Mouse (Mus musculus) intestine, embryonic 16.5 days (tissue): ENCODE data around the gene Ckap5. TPM values are rescaled to one million over a fixed set of nuclear protein-coding genes. Genes with fewer than 3 reads are reported as not detected.

Source experiments
- ATAC-seq: fragments of 200-750 bp; cut with Nextera tagmentation; 2 replicates; pipeline ENCODE4 v1.8.0; 2017; ENCODE audit warnings: moderate TSS enrichment, moderate library complexity
- H3K27ac ChIP-seq: fragments of 300-500 bp; sonication (generic); 2 replicates; pipeline ENCODE4 v1.5.1; 2014; ENCODE audit warnings: mild to moderate bottlenecking, low read length
- H3K27me3 ChIP-seq: fragments of 300-500 bp; sonication (generic); replicated peaks from 2 replicates; pipeline ENCODE4 v1.6.1; 2014; ENCODE audit warnings: low read length, control low read depth, mixed read lengths; ENCODE audit not compliant: control insufficient read depth, insufficient read depth
- H3K36me3 ChIP-seq: fragments of 300-500 bp; sonication (generic); 2 replicates; pipeline ENCODE4 v1.6.1; 2014; ENCODE audit warnings: low read length, control low read depth; ENCODE audit not compliant: control insufficient read depth, insufficient read depth
- H3K4me1 ChIP-seq: fragments of 300-500 bp; sonication (generic); 2 replicates; pipeline ENCODE4 v1.6.1; 2014; ENCODE audit warnings: low read length, control low read depth, mixed read lengths; ENCODE audit not compliant: control insufficient read depth, insufficient read depth
- H3K4me2 ChIP-seq: fragments of 300-500 bp; sonication (generic); 2 replicates; pipeline ENCODE4 v1.6.1; 2014; ENCODE audit warnings: low read depth, low read length, control low read depth
- H3K4me3 ChIP-seq: fragments of 300-500 bp; sonication (generic); 2 replicates; pipeline ENCODE4 v1.5.1; 2014; ENCODE audit warnings: mild to moderate bottlenecking, low read length
- H3K9ac ChIP-seq: fragments of 300-500 bp; sonication (generic); 2 replicates; pipeline ENCODE4 v1.6.1; 2014; ENCODE audit warnings: low read depth, low read length
- H3K9me3 ChIP-seq: fragments of 300-500 bp; sonication (generic); 2 replicates; pipeline ENCODE4 v1.6.1; 2016; ENCODE audit warnings: low read length, control low read depth; ENCODE audit not compliant: control insufficient read depth
- WGBS: fragments of 180-500 bp; shearing (Covaris S2); extraction: QIAGEN DNeasy Blood & Tissue Kit; methylation state at CpG from one replicate; pipeline ENCODE4 v1.1.7; 2014; 5-methylcytosine and 5-hydroxymethylcytosine counted together
- polyA plus RNA-seq: library from polyadenylated mRNA; unstranded; fragments of >200 nt; fragmentation: Nextera tagmentation; extraction: Ambion mirVana; gene quantifications from 2 replicates; pipeline ENCODE4 v1.2.1, GENCODE M21; 2015

Gene Ckap5
- polyA plus RNA-seq, 1 experiment from 2014 or later: 48.2 TPM

GRCm38 (mm10) chr2:91633334-91633977 is 106.9 kb downstream of the Ckap5 start:
- 68% methylated on average over 12 of the region's 12 CpGs for WGBS

GRCm38 (mm10) chr2:91634841-91635240 is 108.3 kb downstream of the Ckap5 start:
- Histone ChIP-seq H3K4me3 (no peak overlapping the region), H3K9me3 (no peaks in the 10 kb centered on the region), H3K9ac (no peak overlapping the region), H3K4me1 (0 out of 2 replicates have a peak, but pooled peaks cover 3% of the 10 kb centered on the region), H3K27ac (no peak overlapping the region), H3K4me2 (no peak overlapping the region), H3K27me3 (no peaks in the 10 kb centered on the region), H3K36me3 (no peaks in the 10 kb centered on the region)
- WGBS: 76% methylated on average over 9 of the region's 9 CpGs
- no peak for ATAC-seq

More at GRCm38 (mm10) chr2:91633334-91633977, 106.9 kb downstream of the Ckap5 start:
- Histone ChIP-seq H3K9me3 (no peaks in the 10 kb centered on the region), H3K4me2 (no peak overlapping the region), H3K36me3 (no peaks in the 10 kb centered on the region), H3K9ac (no peak overlapping the region), H3K27me3 (no peaks in the 10 kb centered on the region), H3K4me3 (no peak overlapping the region), H3K4me1 (0 out of 2 replicates have a peak, but pooled peaks cover 3% of the 10 kb centered on the region), H3K27ac (no peak overlapping the region)
- no peak for ATAC-seq

- 82% methylated on average over 11 of the region's 11 CpGs for WGBS
- no peaks in the 10 kb centered on the region for H3K9me3 ChIP-seq
- no peak for ATAC-seq
- H3K36me3 ChIP-seq: no peaks in the 10 kb centered on the region
- no peaks in the 10 kb centered on the region for H3K27me3 ChIP-seq
- 0 out of 2 replicates have a peak, but pooled peaks cover 3% of the 10 kb centered on the region for H3K4me1 ChIP-seq
- H3K4me3 ChIP-seq: no peak overlapping the region
- no peak overlapping the region for H3K27ac ChIP-seq
- H3K9ac ChIP-seq: no peak overlapping the region
- no peak overlapping the region for H3K4me2 ChIP-seq
Observed at GRCm38 (mm10) chr2:91635486-91635885, 108.9 kb downstream of the Ckap5 start.

- WGBS: 81% methylated on average over 8 of the region's 8 CpGs
- H3K27me3 ChIP-seq: no peaks in the 10 kb centered on the region
- no peak within 1 kb of the TSS for H3K4me2 ChIP-seq
- no peak within 1 kb of the TSS for H3K9ac ChIP-seq
- H3K4me1 ChIP-seq: 0 out of 2 replicates have a peak, but pooled peaks cover 3% of the 10 kb centered on the region
- 0 out of 2 replicates have a peak, but pooled peaks have one; percentile 24 for ATAC-seq
- no peak within 1 kb of the TSS for H3K27ac ChIP-seq
- no peaks in the 10 kb centered on the region for H3K9me3 ChIP-seq
- H3K36me3 ChIP-seq: no peaks in the 10 kb centered on the region
- no peak within 1 kb of the TSS for H3K4me3 ChIP-seq
Observed at GRCm38 (mm10) chr2:91636229-91636628, 109.7 kb downstream of the Ckap5 start, which contains the start of gene F2. Gene F2 (minus strand): TSS chr2:91636414.

DNA sequence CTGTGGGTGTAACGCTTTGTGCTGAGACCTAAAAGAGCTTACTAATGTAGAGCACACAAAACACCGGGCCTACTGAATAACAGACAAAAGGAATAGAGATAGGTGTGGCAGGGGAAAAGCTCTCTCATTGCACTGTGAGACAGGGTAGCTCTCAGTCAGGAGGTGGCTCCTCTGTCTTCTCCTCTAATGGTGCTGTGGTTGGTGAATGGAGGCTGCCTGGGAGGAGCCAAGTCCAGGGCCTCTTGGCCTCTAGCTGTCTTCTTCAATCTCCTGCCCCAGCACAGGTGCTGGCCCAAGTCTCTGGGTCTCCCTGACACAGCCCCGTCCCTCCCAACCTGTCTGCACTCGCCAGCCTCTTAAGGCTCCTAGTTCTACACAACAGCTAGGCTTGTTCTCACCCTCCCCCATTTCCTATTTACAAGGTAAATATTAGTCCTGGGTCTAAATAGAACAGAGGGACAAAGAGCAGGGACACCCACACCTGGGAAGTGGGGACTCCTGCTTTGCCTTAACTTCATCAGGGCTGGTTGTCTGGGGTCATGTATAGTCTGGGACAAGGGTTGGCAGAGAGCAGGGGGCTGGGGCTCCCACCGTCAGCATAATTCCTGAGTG is 110.3 kb downstream of the Ckap5 start:
- Histone ChIP-seq H3K4me1 (0 out of 2 replicates have a peak, but pooled peaks cover 3% of the 10 kb centered on the region), H3K9ac (no peak overlapping the region), H3K27ac (no peak overlapping the region), H3K4me2 (no peak overlapping the region), H3K9me3 (no peaks in the 10 kb centered on the region), H3K4me3 (no peak overlapping the region), H3K27me3 (no peaks in the 10 kb centered on the region), H3K36me3 (no peaks in the 10 kb centered on the region)
- ATAC-seq: peak; percentile 72
- 68% methylated on average over 5 of the region's 5 CpGs for WGBS

GRCm38 (mm10) chr2:91638931-91639330 is 112.4 kb downstream of the Ckap5 start:
- 65% methylated on average over 6 of the region's 6 CpGs for WGBS
- no peak overlapping the region for H3K27ac ChIP-seq
- no peak overlapping the region for H3K9ac ChIP-seq
- H3K27me3 ChIP-seq: no peaks in the 10 kb centered on the region
- no peak overlapping the region for H3K4me2 ChIP-seq
- H3K9me3 ChIP-seq: no peaks in the 10 kb centered on the region
- no peaks in the 10 kb centered on the region for H3K36me3 ChIP-seq
- no peak for ATAC-seq
- H3K4me1 ChIP-seq: 0 out of 2 replicates have a peak, but pooled peaks cover 3% of the 10 kb centered on the region
- no peak overlapping the region for H3K4me3 ChIP-seq

- Histone ChIP-seq H3K36me3 (peaks cover 26% of the 10 kb centered on the region), H3K4me3 (no peak overlapping the region), H3K27me3 (no peaks in the 10 kb centered on the region), H3K27ac (0 out of 2 replicates have a peak overlapping the region, but pooled peaks have one; percentile 15), H3K4me1 (no peaks in the 10 kb centered on the region), H3K9ac (no peak overlapping the region), H3K4me2 (no peak overlapping the region), H3K9me3 (no peaks in the 10 kb centered on the region)
- ATAC-seq: peak; percentile 69
- 76% methylated on average over 2 of the region's 2 CpGs for WGBS
Observed at GRCm38 (mm10) chr2:91642825-91643415, 116.4 kb downstream of the Ckap5 start.

- H3K4me2 ChIP-seq: no peak overlapping the region
- H3K9ac ChIP-seq: no peak overlapping the region
- H3K36me3 ChIP-seq: peaks cover 26% of the 10 kb centered on the region
- no peaks in the 10 kb centered on the region for H3K27me3 ChIP-seq
- H3K27ac ChIP-seq: no peak overlapping the region
- no peak overlapping the region for H3K4me3 ChIP-seq
- WGBS: 90% methylated on average over 11 of the region's 11 CpGs
- H3K4me1 ChIP-seq: peaks cover 6% of the 10 kb centered on the region; the same call in 1 of the 2 replicates
- no peaks in the 10 kb centered on the region for H3K9me3 ChIP-seq
- no peak for ATAC-seq
Observed at GRCm38 (mm10) chr2:91644021-91644420, 117.5 kb downstream of the Ckap5 start.

DNA sequence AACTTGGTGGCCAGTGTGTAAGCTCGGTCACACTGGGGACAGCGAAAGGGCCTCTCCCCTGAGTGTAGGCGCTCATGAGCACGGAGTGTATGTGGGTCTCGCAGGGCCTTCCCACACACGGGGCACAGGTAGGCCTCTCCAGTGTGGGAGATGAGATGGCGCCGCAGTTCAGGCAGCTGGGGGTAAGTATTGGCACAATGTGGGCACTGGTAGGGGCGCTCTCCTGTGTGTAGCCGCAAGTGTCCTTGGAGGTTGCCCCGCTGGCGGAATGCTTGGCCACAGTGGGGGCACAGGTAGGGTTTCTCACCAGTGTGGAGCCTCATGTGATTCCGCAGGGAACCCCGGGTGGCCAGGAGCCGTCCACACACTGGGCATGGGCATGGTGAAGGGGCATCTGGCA is 118.8 kb downstream of the Ckap5 start:
- 97% methylated on average over 15 of the region's 15 CpGs for WGBS

More for the DNA sequence above, 118.8 kb downstream of the Ckap5 start:
- H3K4me2 ChIP-seq: no peak overlapping the region
- peaks cover 26% of the 10 kb centered on the region for H3K36me3 ChIP-seq
- ATAC-seq: no peak
- no peaks in the 10 kb centered on the region for H3K9me3 ChIP-seq
- no peaks in the 10 kb centered on the region for H3K27me3 ChIP-seq
- no peak overlapping the region for H3K9ac ChIP-seq
- no peak overlapping the region for H3K27ac ChIP-seq
- H3K4me3 ChIP-seq: no peak overlapping the region
- peaks cover 6% of the 10 kb centered on the region; the same call in 1 of the 2 replicates for H3K4me1 ChIP-seq
